Mouse (Mus musculus) retina, postnatal 7 days (tissue): ENCODE results near the gene Castor1.

ENCODE experiments used
- DNase-seq: peaks from one replicate; pipeline ENCODE4 v3.0.0-alpha.2; 2012; ENCODE audit warnings: low read depth, low spot score

Gene Castor1

DNA sequence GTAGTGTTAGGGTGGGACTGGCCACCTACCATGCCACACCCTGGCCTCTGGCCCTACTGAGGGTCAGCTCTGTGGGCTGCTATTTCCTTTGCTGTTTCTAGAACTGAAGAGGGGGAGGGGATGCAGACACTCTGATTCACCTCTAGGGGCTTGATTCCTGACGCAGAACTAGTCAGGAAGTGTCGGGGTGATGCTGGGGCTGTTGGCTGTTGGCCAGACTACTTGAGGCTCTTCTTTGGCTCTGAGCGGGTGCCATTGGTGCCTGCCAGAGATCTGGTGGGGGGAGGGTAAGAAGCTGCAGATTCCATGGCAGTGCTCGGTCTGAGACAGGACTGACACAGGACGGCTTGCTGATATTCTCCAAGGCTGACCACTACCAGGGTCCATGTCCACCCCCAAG lies 43.9 kb downstream of the Castor1 start:
- DNase-seq = no peak

DNA sequence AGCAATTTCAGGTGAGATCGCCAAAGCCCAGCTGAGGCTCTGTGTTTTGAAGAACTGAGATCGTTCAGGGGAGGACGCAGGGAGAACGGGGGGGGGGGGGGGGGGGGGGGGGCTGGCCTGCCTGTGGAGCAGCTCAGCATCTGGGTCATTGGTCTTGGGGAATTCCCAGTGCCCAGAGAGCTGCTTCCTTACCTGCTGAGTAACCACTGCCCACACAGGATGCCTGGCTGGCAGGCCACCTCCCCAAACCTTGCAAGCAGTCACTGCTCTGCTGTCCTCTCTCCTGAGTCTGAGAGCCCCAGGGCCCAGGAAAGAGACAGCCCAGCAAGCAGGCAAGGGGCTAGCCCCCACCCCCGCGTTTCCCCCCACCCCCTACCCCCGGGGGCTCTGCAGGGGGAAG lies 44.8 kb downstream of the Castor1 start:
- DNase-seq = no peak

DNA sequence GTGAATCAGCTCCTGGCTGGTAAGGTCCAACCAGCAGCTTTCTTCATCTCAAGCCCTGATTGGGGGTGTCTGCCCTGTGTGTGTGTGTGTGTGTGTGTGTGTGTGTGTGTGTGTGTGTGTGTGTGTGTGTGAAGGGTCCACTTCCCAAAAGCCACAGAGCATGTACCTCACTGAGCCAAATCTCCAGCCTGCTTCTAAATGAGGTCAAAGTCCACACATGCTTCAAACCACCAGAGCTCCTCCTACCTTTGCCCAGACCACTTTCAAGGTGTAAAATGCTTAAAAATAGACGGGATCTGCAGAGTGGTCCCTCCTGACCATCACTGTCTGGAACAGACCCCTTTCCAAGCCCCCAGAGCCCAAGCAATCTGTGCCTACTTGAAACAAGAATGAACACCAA lies 45.3 kb downstream of the Castor1 start:
- DNase-seq = no peak

DNA sequence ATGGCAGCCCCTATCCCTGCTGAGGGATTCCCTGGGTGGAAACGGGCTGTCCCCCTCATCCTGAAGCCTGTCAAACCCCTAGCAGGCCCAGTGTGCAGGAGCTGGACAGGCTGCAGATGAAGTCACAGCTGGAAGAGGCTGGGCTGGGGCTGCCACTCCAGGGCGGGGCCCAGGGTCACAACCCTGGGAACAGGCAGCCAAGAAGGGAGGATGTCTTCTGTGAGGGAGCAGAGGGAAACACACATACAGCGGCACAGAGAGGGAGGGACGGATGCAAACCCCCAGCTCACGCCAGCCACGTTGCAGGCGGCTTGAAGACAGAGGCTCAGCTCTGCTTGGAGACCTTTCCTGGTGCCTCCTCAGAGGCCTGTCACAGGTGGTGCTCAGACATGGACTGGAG lies 46.0 kb downstream of the Castor1 start:
- no peak for DNase-seq

GRCm38 (mm10) chr11:4266271-4267201 lies 48.5 kb downstream of the Castor1 start:
- no peak for DNase-seq

DNA sequence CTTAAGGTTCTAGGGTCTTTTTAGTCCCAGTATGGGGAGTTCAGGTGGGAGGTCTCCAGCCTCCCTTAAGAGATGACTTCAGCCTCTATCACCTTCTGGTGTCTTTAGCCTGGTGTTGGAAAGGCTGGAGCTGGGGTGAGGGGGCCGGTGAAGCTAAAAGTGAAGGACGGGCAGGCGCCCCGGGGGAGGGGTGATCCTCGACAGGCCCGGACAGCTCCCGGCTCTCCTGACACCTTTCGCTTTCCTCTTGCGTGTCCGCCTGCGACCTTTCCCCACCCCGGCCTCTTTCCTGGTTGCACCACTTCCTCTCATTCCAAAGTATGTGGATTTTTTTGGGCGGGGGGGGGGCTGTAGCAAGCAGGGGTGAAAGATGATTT lies 49.2 kb downstream of the Castor1 start:
- DNase-seq = no peak

DNA sequence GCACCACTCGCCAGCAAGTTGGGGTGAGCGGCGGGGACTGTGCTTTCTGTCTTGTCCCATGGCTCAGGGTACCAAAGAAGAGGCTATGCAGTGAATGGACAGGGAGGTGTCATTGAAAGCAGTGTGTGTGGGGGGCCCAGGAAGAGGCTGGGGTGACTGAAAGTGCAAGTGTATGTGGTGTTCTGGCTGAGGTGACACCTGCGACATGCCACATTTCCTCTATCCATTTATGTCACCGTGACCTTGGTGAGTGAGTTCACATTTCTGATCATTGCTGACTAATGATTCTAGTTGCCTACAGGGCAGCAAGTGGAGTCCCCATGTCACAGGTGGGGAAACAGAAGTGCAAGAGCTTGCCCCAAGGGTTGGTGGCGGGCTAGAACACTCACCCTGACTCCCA lies 50.5 kb downstream of the Castor1 start:
- no peak for DNase-seq

- no peak for DNase-seq
Measured at GRCm38 (mm10) chr11:4270744-4271459, 52.9 kb downstream of the Castor1 start.

DNA sequence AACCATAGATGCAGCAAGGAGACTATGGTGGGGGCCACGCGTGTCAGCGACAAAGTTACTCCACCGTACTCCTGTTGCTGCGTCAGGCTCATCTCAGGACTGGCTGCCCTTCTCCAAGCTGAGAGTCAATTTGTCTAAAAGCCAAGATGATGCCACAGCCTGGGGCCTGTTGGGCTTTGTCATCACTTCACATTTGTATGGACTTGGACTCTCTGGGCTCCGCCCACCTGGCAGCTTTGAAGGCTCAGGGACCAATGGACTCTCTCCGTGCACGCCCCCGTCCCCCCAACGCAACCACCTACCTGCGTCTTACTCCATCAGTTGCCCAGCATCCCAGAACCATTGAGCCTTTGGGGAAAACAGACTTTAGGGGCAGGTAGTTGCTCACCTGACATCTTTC lies 53.5 kb downstream of the Castor1 start:
- no peak for DNase-seq
